Mouse (Mus musculus) G1E (cell line): ENCODE measurements around the gene Zfp398. TPM values are rescaled to one million over a fixed set of nuclear protein-coding genes. Genes with fewer than 3 reads are reported as not detected.

ENCODE experiments used
- ATAC-seq: 2 replicates; pipeline ENCODE4 v1.8.0; 2016; ENCODE audit warnings: mild to moderate bottlenecking; ENCODE audit not compliant: insufficient number of reproducible peaks, poor library complexity, low FRiP score, severe bottlenecking; ENCODE audit errors: extremely low read depth
- DNase-seq: peaks from one replicate; pipeline ENCODE4 v3.0.0; 2012; ENCODE audit warnings: low spot score
- H3K27me3 ChIP-seq: 2 replicates; pipeline ENCODE4 v1.6.1; 2012; ENCODE audit warnings: mild to moderate bottlenecking, low read length, inconsistent platforms; ENCODE audit not compliant: insufficient read depth
- H3K36me3 ChIP-seq: replicated peaks from 2 replicates; pipeline ENCODE3; 2012; ENCODE audit warnings: mild to moderate bottlenecking, inconsistent platforms
- H3K4me1 ChIP-seq: 2 replicates; pipeline ENCODE4 v1.6.1; 2012; ENCODE audit warnings: low read depth, low read length, inconsistent platforms, mixed read lengths; ENCODE audit not compliant: insufficient read depth
- H3K4me3 ChIP-seq: 2 replicates; pipeline ENCODE4 v1.5.1; 2012; ENCODE audit warnings: low read depth, mild to moderate bottlenecking, inconsistent platforms, low read length, moderate library complexity, mixed read lengths
- H3K9me3 ChIP-seq: replicated peaks from 2 replicates; pipeline ENCODE4 v1.6.1; 2012; ENCODE audit warnings: inconsistent platforms
- CTCF ChIP-seq: IDR thresholded peaks from 2 replicates; pipeline ENCODE4 v1.5.1; 2012; ENCODE audit warnings: low read depth, low read length, inconsistent platforms, mixed read lengths
- GATA1 ChIP-seq: IDR thresholded peaks from 2 replicates; pipeline ENCODE4 v1.6.1; 2012; ENCODE audit warnings: borderline replicate concordance, low read length, inconsistent platforms, mixed read lengths
- GATA2 ChIP-seq: IDR thresholded peaks from 2 replicates; pipeline ENCODE4 v1.6.1; 2012; ENCODE audit warnings: low read depth, low read length, inconsistent platforms, borderline replicate concordance
- POLR2AphosphoS5 ChIP-seq: IDR thresholded peaks from 2 replicates; pipeline ENCODE4 v1.6.1; 2012; ENCODE audit warnings: low read depth, low read length, inconsistent platforms; ENCODE audit not compliant: insufficient replicate concordance
- TAL1 ChIP-seq: conservative IDR thresholded peaks from 2 replicates; pipeline ENCODE4 v1.6.1; 2012; ENCODE audit warnings: low read depth, low read length, inconsistent platforms, mixed read lengths
- polyA plus RNA-seq: library from polyadenylated mRNA; stranded (reverse); fragments of >175 nt; gene quantifications from 2 replicates; pipeline ENCODE4 v1.2.3, GENCODE M21; 2012
- total RNA-seq, 2 experiments: library from RNA; stranded (forward) in 1 of 2; stranded (reverse) in 1 of 2; fragments of 200-1000 nt in 1 of 2; fragments of >200 nt in 1 of 2; fragmentation: Nextera tagmentation in 1 of 2; gene quantifications; 2 replicates each; pipeline ENCODE4 v1.2.3; 2014 to 2017

Zfp398 gene
- total and polyA plus RNA-seq, 3 experiments: 4.6 to 27.5 (median 15.7) TPM

GRCm38 (mm10) chr6:47904917-47905695, 69.6 kb downstream of the Zfp398 start:
- no peak for DNase-seq
- TF ChIP-seq POLR2AphosphoS5: no peak
- TF ChIP-seq TAL1: no peak
- no peak for TF ChIP-seq GATA2
- TF ChIP-seq CTCF: no peak
- TF ChIP-seq GATA1: no peak
- Histone ChIP-seq H3K9me3 (peaks cover 13% of the 10 kb centered on the region), H3K27me3 (no peaks in the 10 kb centered on the region), H3K4me1 (no peaks in the 10 kb centered on the region), H3K36me3 (peaks cover 84% of the 10 kb centered on the region), H3K4me3 (peak overlapping the region; percentile 0; the same call in 1 of the 2 replicates)
- ATAC-seq: no peak

GRCm38 (mm10) chr6:47906326-47906725, 70.9 kb downstream of the Zfp398 start:
- Histone ChIP-seq H3K27me3 (no peaks in the 10 kb centered on the region), H3K4me1 (no peaks in the 10 kb centered on the region), H3K9me3 (peaks cover 13% of the 10 kb centered on the region), H3K36me3 (peaks cover 72% of the 10 kb centered on the region), H3K4me3 (no peak overlapping the region)
- TF ChIP-seq GATA1 (no peak), GATA2 (no peak), POLR2AphosphoS5 (no peak), TAL1 (no peak), CTCF (no peak)
- ATAC-seq (no peak), DNase-seq (no peak)

GRCm38 (mm10) chr6:47909007-47909406, 73.5 kb downstream of the Zfp398 start:
- Histone ChIP-seq H3K4me3 (no peak overlapping the region), H3K36me3 (peaks cover 47% of the 10 kb centered on the region), H3K9me3 (peaks cover 13% of the 10 kb centered on the region), H3K4me1 (peaks cover 4% of the 10 kb centered on the region), H3K27me3 (no peaks in the 10 kb centered on the region)
- DNase-seq: no peak
- ATAC-seq: no peak
- no peak for TF ChIP-seq GATA1
- TF ChIP-seq CTCF: no peak
- no peak for TF ChIP-seq GATA2
- TF ChIP-seq POLR2AphosphoS5: no peak
- TF ChIP-seq TAL1: no peak

- no peak for DNase-seq
- no peak overlapping the region for H3K4me3 ChIP-seq
- ATAC-seq: no peak
- TF ChIP-seq GATA2 (no peak), TAL1 (no peak)
- H3K4me1 ChIP-seq: peaks cover 4% of the 10 kb centered on the region
- peaks cover 20% of the 10 kb centered on the region for H3K36me3 ChIP-seq
- H3K9me3 ChIP-seq: no peaks in the 10 kb centered on the region
- no peaks in the 10 kb centered on the region for H3K27me3 ChIP-seq
These were observed 76.2 kb downstream of the Zfp398 start for GRCm38 (mm10) chr6:47911650-47912049.

GRCm38 (mm10) chr6:47912991-47913390, 77.5 kb downstream of the Zfp398 start:
- H3K9me3 ChIP-seq: no peaks in the 10 kb centered on the region
- no peak overlapping the region for H3K4me3 ChIP-seq
- DNase-seq: no peak
- no peak for ATAC-seq
- H3K4me1 ChIP-seq: peaks cover 9% of the 10 kb centered on the region
- peaks cover 8% of the 10 kb centered on the region for H3K36me3 ChIP-seq
- no peaks in the 10 kb centered on the region for H3K27me3 ChIP-seq
- TF ChIP-seq CTCF (no peak), TAL1 (no peak), GATA1 (no peak), GATA2 (no peak), POLR2AphosphoS5 (no peak)

- Histone ChIP-seq H3K9me3 (no peaks in the 10 kb centered on the region), H3K27me3 (no peaks in the 10 kb centered on the region), H3K36me3 (peaks cover 3% of the 10 kb centered on the region), H3K4me1 (peaks cover 33% of the 10 kb centered on the region), H3K4me3 (no peak overlapping the region)
- DNase-seq: no peak
- no peak for ATAC-seq
- TF ChIP-seq GATA1: no peak
- TF ChIP-seq GATA2: no peak
- TF ChIP-seq CTCF: no peak
- no peak for TF ChIP-seq TAL1
- no peak for TF ChIP-seq POLR2AphosphoS5
These were observed 81.6 kb downstream of the Zfp398 start for GRCm38 (mm10) chr6:47917051-47917450.
